Mouse (Mus musculus): ENCODE results near the gene Ocm. TPM values are rescaled to one million over a fixed set of nuclear protein-coding genes. Genes with fewer than 3 reads are reported as not detected.

The Ocm gene
- total and polyA plus RNA-seq, 3 experiments, result not detected

DNA sequence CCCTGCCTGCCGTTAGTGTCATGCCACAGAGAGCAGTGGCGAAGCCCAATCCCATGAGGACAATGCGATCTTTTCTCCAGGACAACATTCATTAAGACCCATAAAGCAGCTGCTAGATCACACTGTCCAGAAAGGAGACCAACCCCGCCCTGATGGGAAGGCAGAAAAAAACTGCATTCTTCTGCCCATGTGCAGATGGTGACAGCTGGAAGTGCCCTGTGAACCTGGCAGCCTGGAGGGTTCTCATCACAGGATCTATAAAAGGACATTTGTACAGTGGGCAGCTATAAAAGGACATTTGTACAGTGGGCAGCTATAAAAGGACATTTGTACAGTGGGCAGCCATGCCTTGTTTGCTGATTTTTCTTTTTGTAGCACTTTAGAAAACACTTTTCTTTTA is 37.4 kb downstream of the Ocm start:
- no peak overlapping the region for H3K4me3 ChIP-seq (ENCODE audit: control insufficient read depth in 1 of 2, insufficient read depth in 1 of 2, low read depth in 2 of 2, low read length in 2 of 2)
- no peak overlapping the region for H3K27ac ChIP-seq (ENCODE audit: control insufficient read depth, low read depth, low read length)
- H3K9ac ChIP-seq (ENCODE audit: control insufficient read depth, low read depth, low read length, poor library complexity, severe bottlenecking), result no peak overlapping the region
- no peak for DNase-seq (ENCODE audit: low read depth, low spot score)
- no peaks in the 10 kb centered on the region for H3K27me3 ChIP-seq (ENCODE audit: control insufficient read depth in 1 of 2, insufficient read depth in 2 of 2, low read length in 2 of 2)
- H3K36me3 ChIP-seq (ENCODE audit: control insufficient read depth in 1 of 2, insufficient read depth in 2 of 2, low read length in 2 of 2), result peaks cover 8 to 14% of the 10 kb centered on the region in 2 experiments
- no peaks in the 10 kb centered on the region for H3K9me3 ChIP-seq (replicated peaks; ENCODE audit: insufficient read depth, low read length)
- TF ChIP-seq USF2 (IDR thresholded peaks at IDR 0.05; ENCODE audit: borderline replicate concordance in 1 of 2, insufficient read depth in 1 of 2, low read depth in 1 of 2, low read length in 2 of 2) (no peak), USF1 (IDR thresholded peaks at IDR 0.05; ENCODE audit: low read depth, low read length) (no peak), MAX (IDR thresholded peaks at IDR 0.05; ENCODE audit: low read length) (no peak), POLR2AphosphoS2 (IDR thresholded peaks at IDR 0.05; ENCODE audit: low read length) (no peak), RCOR1 (IDR thresholded peaks at IDR 0.05; ENCODE audit: low read depth, low read length) (no peak), CHD2 (IDR thresholded peaks at IDR 0.05; ENCODE audit: low read length) (no peak), E2F4 (IDR thresholded peaks at IDR 0.05; ENCODE audit: borderline replicate concordance, low read depth, low read length) (no peak), POLR2AphosphoS5 (IDR thresholded peaks at IDR 0.05; ENCODE audit: borderline replicate concordance, low read depth, low read length) (no peak), GATA1 (IDR thresholded peaks at IDR 0.05; ENCODE audit: low read depth, low read length) (no peak), TCF12 (IDR thresholded peaks at IDR 0.05; ENCODE audit: low read depth, low read length) (no peak), ZKSCAN1 (IDR thresholded peaks at IDR 0.05; ENCODE audit: low read depth, low read length) (no peak), RAD21 (IDR thresholded peaks at IDR 0.05; ENCODE audit: low read depth, low read length) (no peak), MAZ (IDR thresholded peaks at IDR 0.05; ENCODE audit: low read depth, low read length) (no peak), ETS1 (IDR thresholded peaks at IDR 0.05; ENCODE audit: low read depth, low read length) (no peak), TAL1 (IDR thresholded peaks at IDR 0.05; ENCODE audit: low read length) (no peak), BHLHE40 (IDR thresholded peaks at IDR 0.05; ENCODE audit: borderline replicate concordance, low read depth, low read length) (no peak), CHD1 (IDR thresholded peaks at IDR 0.05; ENCODE audit: low read depth, low read length) (no peak)
- H3K4me1 ChIP-seq (ENCODE audit: control insufficient read depth in 1 of 2, insufficient read depth in 2 of 2, low read length in 2 of 2), result peaks cover 5 to 7% of the 10 kb centered on the region in 2 experiments; a peak in 3 of 4 replicates
- no peaks in the 10 kb centered on the region for H3K79me2 ChIP-seq (ENCODE audit: control insufficient read depth, insufficient read depth, low read length, poor library complexity)

DNA sequence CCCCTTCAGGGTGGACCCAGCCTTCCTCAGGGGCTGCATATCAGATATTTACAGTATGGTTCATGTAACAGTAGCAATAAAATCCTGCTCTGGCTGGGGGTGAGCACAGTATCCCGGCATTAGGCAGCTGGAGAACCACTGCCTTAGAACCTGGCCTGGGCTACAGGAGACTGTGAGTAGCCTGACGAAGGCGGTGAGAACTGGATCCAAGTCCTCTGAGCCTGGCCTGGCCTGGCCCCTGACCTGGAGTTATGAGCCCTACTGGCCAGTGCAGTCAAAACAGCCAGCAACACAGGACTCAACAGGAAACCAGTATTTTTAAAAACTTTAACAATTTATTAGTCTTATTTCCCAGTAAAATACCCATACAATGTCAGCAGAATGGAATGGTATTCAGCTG is 38.9 kb downstream of the Ocm start:
- no peak for DNase-seq (ENCODE audit: low read depth, low spot score)
- H3K9ac ChIP-seq (ENCODE audit: control insufficient read depth, low read depth, low read length, poor library complexity, severe bottlenecking), result no peak overlapping the region
- H3K36me3 ChIP-seq (ENCODE audit: control insufficient read depth in 1 of 2, insufficient read depth in 2 of 2, low read length in 2 of 2), result peaks cover 8 to 14% of the 10 kb centered on the region in 2 experiments
- no peak overlapping the region for H3K27ac ChIP-seq (ENCODE audit: control insufficient read depth, low read depth, low read length)
- no peak overlapping the region for H3K4me3 ChIP-seq (ENCODE audit: control insufficient read depth in 1 of 2, insufficient read depth in 1 of 2, low read depth in 2 of 2, low read length in 2 of 2)
- H3K9me3 ChIP-seq (replicated peaks; ENCODE audit: insufficient read depth, low read length), result no peaks in the 10 kb centered on the region
- H3K79me2 ChIP-seq (ENCODE audit: control insufficient read depth, insufficient read depth, low read length, poor library complexity), result no peaks in the 10 kb centered on the region
- peaks cover 5 to 8% of the 10 kb centered on the region in 2 experiments; a peak in 3 of 4 replicates for H3K4me1 ChIP-seq (ENCODE audit: control insufficient read depth in 1 of 2, insufficient read depth in 2 of 2, low read length in 2 of 2)
- TF ChIP-seq MXI1 (IDR thresholded peaks at IDR 0.05; ENCODE audit: low read depth, low read length), result no peak
- TF ChIP-seq TCF12 (IDR thresholded peaks at IDR 0.05; ENCODE audit: low read depth, low read length), result no peak
- no peak for TF ChIP-seq MYB (IDR thresholded peaks at IDR 0.05; ENCODE audit: low read depth, low read length)
- TF ChIP-seq RAD21 (IDR thresholded peaks at IDR 0.05; ENCODE audit: low read depth, low read length), result no peak
- TF ChIP-seq E2F4 (IDR thresholded peaks at IDR 0.05; ENCODE audit: borderline replicate concordance, low read depth, low read length), result no peak
- TF ChIP-seq ETS1 (IDR thresholded peaks at IDR 0.05; ENCODE audit: low read depth, low read length), result no peak
- TF ChIP-seq TAL1 (IDR thresholded peaks at IDR 0.05; ENCODE audit: low read length), result no peak
- no peak for TF ChIP-seq BHLHE40 (IDR thresholded peaks at IDR 0.05; ENCODE audit: borderline replicate concordance, low read depth, low read length)
- TF ChIP-seq POLR2AphosphoS2 (IDR thresholded peaks at IDR 0.05; ENCODE audit: low read length), result no peak
- no peak for TF ChIP-seq ELF1 (IDR thresholded peaks at IDR 0.05; ENCODE audit: low read depth, low read length)
- no peak for TF ChIP-seq ZC3H11A (IDR thresholded peaks at IDR 0.05; ENCODE audit: low read depth, low read length)
- TF ChIP-seq POLR2AphosphoS5 (IDR thresholded peaks at IDR 0.05; ENCODE audit: borderline replicate concordance, low read depth, low read length), result no peak
- TF ChIP-seq USF1 (IDR thresholded peaks at IDR 0.05; ENCODE audit: low read depth, low read length), result no peak
- TF ChIP-seq NRF1 (IDR thresholded peaks at IDR 0.05; ENCODE audit: insufficient read depth, low read depth, low read length, poor library complexity, severe bottlenecking), result no peak
- TF ChIP-seq MAX (IDR thresholded peaks at IDR 0.05; ENCODE audit: low read length), result no peak
- no peak for TF ChIP-seq KAT2A (conservative IDR thresholded peaks at IDR 0.05; ENCODE audit: low read depth, low read length)
- no peak for TF ChIP-seq NELFE (IDR thresholded peaks at IDR 0.05; ENCODE audit: low read depth, low read length)
- no peak for TF ChIP-seq USF2 (IDR thresholded peaks at IDR 0.05; ENCODE audit: borderline replicate concordance in 1 of 2, insufficient read depth in 1 of 2, low read depth in 1 of 2, low read length in 2 of 2)
- no peaks in the 10 kb centered on the region for H3K27me3 ChIP-seq (ENCODE audit: control insufficient read depth in 1 of 2, insufficient read depth in 2 of 2, low read length in 2 of 2)

Measured in MEL (cell line).